Mouse (Mus musculus): ENCODE measurements around the gene Rcor3.

- TF ChIP-seq CTCF (IDR thresholded peaks at IDR 0.05; ENCODE audit: low read depth) (peak; percentile 22; the same call in 1 of the 2 replicates), EP300 (IDR thresholded peaks at IDR 0.05; ENCODE audit: low read depth) (no peak)
Measured at GRCm38 (mm10) chr1:192070618-192071051, 67.2 kb downstream of the Rcor3 start.

Data from liver, postnatal 0 days (tissue).